Mouse (Mus musculus) ES-Bruce4 (cell line): ENCODE results near the gene Zfp661. TPM values are rescaled to one million over a fixed set of nuclear protein-coding genes. Genes with fewer than 3 reads are reported as not detected.

Experiments used
- H3K27ac ChIP-seq: 2 replicates; pipeline ENCODE4 v1.5.1; 2012; ENCODE audit warnings: low read length, inconsistent platforms; ENCODE audit not compliant: insufficient read depth
- H3K27me3 ChIP-seq: 2 replicates; pipeline ENCODE4 v1.6.1; 2012; ENCODE audit warnings: mild to moderate bottlenecking, low read length, inconsistent platforms; ENCODE audit not compliant: control insufficient read depth, poor library complexity, insufficient read depth, severe bottlenecking
- H3K36me3 ChIP-seq: 2 replicates; pipeline ENCODE4 v1.6.1; 2012; ENCODE audit warnings: inconsistent platforms, mild to moderate bottlenecking, low read length, moderate library complexity; ENCODE audit not compliant: control insufficient read depth, poor library complexity, insufficient read depth, severe bottlenecking
- H3K4me1 ChIP-seq: one replicate; pipeline ENCODE4 v1.8.1; 2011; ENCODE audit warnings: low read length; ENCODE audit not compliant: control insufficient read depth, insufficient read depth
- H3K4me3 ChIP-seq: 2 replicates; pipeline ENCODE4 v1.5.1; 2011; ENCODE audit warnings: low read depth, mild to moderate bottlenecking, low read length
- H3K9ac ChIP-seq: 2 replicates; pipeline ENCODE4 v1.6.1; 2012; ENCODE audit warnings: low read depth, mild to moderate bottlenecking, inconsistent platforms; ENCODE audit not compliant: poor library complexity, severe bottlenecking
- H3K9me3 ChIP-seq: replicated peaks from 2 replicates; pipeline ENCODE4 v1.6.1; 2012; ENCODE audit warnings: mild to moderate bottlenecking, low read length, inconsistent platforms; ENCODE audit not compliant: control insufficient read depth, poor library complexity, insufficient read depth, severe bottlenecking
- CTCF ChIP-seq: IDR thresholded peaks from one replicate; pipeline ENCODE4 v1.8.1; 2011; ENCODE audit warnings: low read depth, low read length
- EP300 ChIP-seq: IDR thresholded peaks from 2 replicates; pipeline ENCODE4 v1.6.1; 2011; ENCODE audit warnings: low read depth, low read length; ENCODE audit not compliant: insufficient read depth
- POLR2A ChIP-seq: IDR thresholded peaks from one replicate; pipeline ENCODE4 v1.8.1; 2011; ENCODE audit warnings: low read length; ENCODE audit not compliant: insufficient read depth
- polyA plus RNA-seq: library from polyadenylated mRNA; stranded (reverse); fragments of >200 nt; gene quantifications from 2 replicates; pipeline ENCODE4 v1.2.4, GENCODE M21; 2011; ENCODE audit warnings: low read depth; ENCODE audit not compliant: missing spikeins, insufficient read depth, insufficient read length

Zfp661 gene
- polyA plus RNA-seq, 1 experiment = 5.4 TPM

- no peaks in the 10 kb centered on the region for H3K27me3 ChIP-seq
- no peaks in the 10 kb centered on the region for H3K4me1 ChIP-seq
- H3K9ac ChIP-seq = no peak overlapping the region
- H3K9me3 ChIP-seq = no peaks in the 10 kb centered on the region
- TF ChIP-seq POLR2A (no peak), EP300 (no peak), CTCF (no peak)
- no peak overlapping the region for H3K4me3 ChIP-seq
- H3K27ac ChIP-seq = no peak overlapping the region
- no peaks in the 10 kb centered on the region for H3K36me3 ChIP-seq
These were observed 54.5 kb downstream of the Zfp661 start for GRCm38 (mm10) chr2:127532379-127532778.

GRCm38 (mm10) chr2:127531592-127531991 is 55.3 kb downstream of the Zfp661 start:
- no peaks in the 10 kb centered on the region for H3K36me3 ChIP-seq
- H3K4me3 ChIP-seq = no peak overlapping the region
- H3K27ac ChIP-seq = no peak overlapping the region
- no peak for TF ChIP-seq POLR2A
- TF ChIP-seq EP300 = no peak
- no peak for TF ChIP-seq CTCF
- no peaks in the 10 kb centered on the region for H3K9me3 ChIP-seq
- H3K4me1 ChIP-seq = no peaks in the 10 kb centered on the region
- H3K9ac ChIP-seq = no peak overlapping the region
- H3K27me3 ChIP-seq = no peaks in the 10 kb centered on the region

GRCm38 (mm10) chr2:127530418-127530817 is 56.5 kb downstream of the Zfp661 start:
- no peaks in the 10 kb centered on the region for H3K27me3 ChIP-seq
- TF ChIP-seq EP300 (no peak), POLR2A (no peak), CTCF (no peak)
- no peak overlapping the region for H3K4me3 ChIP-seq
- H3K4me1 ChIP-seq = no peaks in the 10 kb centered on the region
- H3K9me3 ChIP-seq = no peaks in the 10 kb centered on the region
- H3K27ac ChIP-seq = no peak overlapping the region
- no peak overlapping the region for H3K9ac ChIP-seq
- H3K36me3 ChIP-seq = no peaks in the 10 kb centered on the region

- no peak overlapping the region for H3K4me3 ChIP-seq
- H3K4me1 ChIP-seq = no peaks in the 10 kb centered on the region
- H3K36me3 ChIP-seq = no peaks in the 10 kb centered on the region
- TF ChIP-seq CTCF = no peak
- TF ChIP-seq POLR2A = no peak
- no peak for TF ChIP-seq EP300
- no peak overlapping the region for H3K27ac ChIP-seq
- H3K27me3 ChIP-seq = no peaks in the 10 kb centered on the region
- H3K9ac ChIP-seq = no peak overlapping the region
- H3K9me3 ChIP-seq = no peaks in the 10 kb centered on the region
These were observed 61.7 kb downstream of the Zfp661 start for GRCm38 (mm10) chr2:127525004-127525775.

Other genes starting within 250 kb of the Zfp661 start
- not detected in 2 replicates for gene Astl, start 248.5 kb downstream of the Zfp661 start, polyA plus RNA-seq
- gene Adra2b, start 223.9 kb downstream of the Zfp661 start, polyA plus RNA-seq = 1.5 and 2.1 TPM in 2 replicates
- gene Gpat2, start 161.9 kb downstream of the Zfp661 start, polyA plus RNA-seq = 0.43 and 1.2 TPM in 2 replicates
- 14.8 and 16.1 TPM in 2 replicates for gene Fahd2a, start 142.5 kb downstream of the Zfp661 start, polyA plus RNA-seq
- gene Kcnip3, start 65.0 kb downstream of the Zfp661 start, polyA plus RNA-seq = 2.0 and 2.8 TPM in 2 replicates
- 1.2 and 1.3 TPM in 2 replicates for gene Prom2, start 45.6 kb downstream of the Zfp661 start, polyA plus RNA-seq
- 200 and 203 TPM in 2 replicates for gene Mrps5, start 128 bp upstream of the Zfp661 start, polyA plus RNA-seq
- 3.9 and 4.9 TPM in 2 replicates for gene Mal, start 69.6 kb upstream of the Zfp661 start, polyA plus RNA-seq
- 5.2 and 5.3 TPM in 2 replicates for gene Mall, start 142.8 kb upstream of the Zfp661 start, polyA plus RNA-seq
- gene Nphp1, start 201.8 kb upstream of the Zfp661 start, polyA plus RNA-seq = 9.7 and 11.5 TPM in 2 replicates
- 16.6 and 17.6 TPM in 2 replicates for gene Mtln, start 205.4 kb upstream of the Zfp661 start, polyA plus RNA-seq
- 191 and 198 TPM in 2 replicates for gene Bub1, start 244.8 kb upstream of the Zfp661 start, polyA plus RNA-seq